Mouse (Mus musculus) liver, adult 2 months (tissue): ENCODE data around the gene Enoph1. TPM values are rescaled to one million over a fixed set of nuclear protein-coding genes. Genes with fewer than 3 reads are reported as not detected.

Source experiments
- DNase-seq: peaks from one replicate; pipeline ENCODE4 v3.0.0-alpha.2; 2011; ENCODE audit warnings: low read depth, low spot score; ENCODE audit errors: extremely low read depth
- H3K27ac ChIP-seq: fragments of 200-500 bp; replicated peaks from 2 replicates; pipeline ENCODE4 v1.5.1; 2012; ENCODE audit warnings: low read depth, mild to moderate bottlenecking, control low read depth, inconsistent platforms, low read length; ENCODE audit not compliant: insufficient read depth
- H3K27me3 ChIP-seq: fragments of 200-500 bp; 2 replicates; pipeline ENCODE4 v1.6.1; 2012; ENCODE audit warnings: mild to moderate bottlenecking, moderate library complexity, low read length, inconsistent platforms; ENCODE audit not compliant: control insufficient read depth, insufficient read depth
- H3K36me3 ChIP-seq: fragments of 200-500 bp; 2 replicates; pipeline ENCODE4 v1.6.1; 2012; ENCODE audit warnings: low read length, inconsistent platforms; ENCODE audit not compliant: control insufficient read depth, insufficient read depth
- H3K4me1 ChIP-seq: fragments of 200-500 bp; 2 replicates; pipeline ENCODE4 v1.6.1; 2011; ENCODE audit warnings: low read length; ENCODE audit not compliant: control insufficient read depth, insufficient read depth
- H3K4me3 ChIP-seq: fragments of 200-500 bp; 2 replicates; pipeline ENCODE4 v1.5.1; 2011; ENCODE audit warnings: low read depth, mild to moderate bottlenecking, control low read depth, low read length, moderate library complexity; ENCODE audit not compliant: insufficient read depth
- H3K79me2 ChIP-seq: fragments of 200-500 bp; 2 replicates; pipeline ENCODE4 v1.6.1; 2012; ENCODE audit warnings: inconsistent platforms, mild to moderate bottlenecking, low read length, moderate library complexity; ENCODE audit not compliant: control insufficient read depth, insufficient read depth
- H3K9ac ChIP-seq: fragments of 200-500 bp; 2 replicates; pipeline ENCODE4 v1.6.1; 2012; ENCODE audit warnings: low read depth, mild to moderate bottlenecking, control low read depth, inconsistent platforms, low read length
- CTCF ChIP-seq: fragments of 200-500 bp; IDR thresholded peaks from 2 replicates; pipeline ENCODE4 v1.5.1; 2011; ENCODE audit warnings: low read depth, low read length, control low read depth
- POLR2A ChIP-seq: fragments of 200-500 bp; IDR thresholded peaks from 2 replicates; pipeline ENCODE4 v1.6.1; 2011; ENCODE audit warnings: low read length, control low read depth; ENCODE audit not compliant: insufficient read depth; ENCODE audit errors: extremely low read depth
- WGBS: fragments of 180-500 bp; shearing (Covaris S2); methylation state at CpG from one replicate; pipeline ENCODE4 v1.1.7; 2018; 5-methylcytosine and 5-hydroxymethylcytosine counted together
- polyA plus RNA-seq: library from polyadenylated mRNA; depleted of rRNA; stranded (reverse); fragments of >200 nt; gene quantifications from 2 replicates; pipeline ENCODE4 v1.2.3, GENCODE M21; 2012; rRNA removed
- total RNA-seq: library from RNA; depleted of rRNA; stranded (reverse); fragments of >200 nt; gene quantifications from 2 replicates; pipeline ENCODE4 v1.2.3, GENCODE M21; 2014; rRNA removed

Gene Enoph1
- total RNA-seq (5.9 and 6.2 TPM in 2 replicates), polyA plus RNA-seq (6.2 and 7.3 TPM in 2 replicates)

GRCm38 (mm10) chr5:100039602-100040142, at the start of gene Enoph1, which contains the start of gene Hnrnpdl:
TSS of gene Enoph1 (plus strand) at chr5:100039985.
TSS of gene Hnrnpdl (minus strand) at chr5:100039664.
- Histone ChIP-seq H3K79me2 (peaks cover 19% of the 10 kb centered on the region; the same call in 1 of the 2 replicates), H3K27ac (peak within 1 kb of the TSS; percentile 94), H3K27me3 (no peaks in the 10 kb centered on the region), H3K4me3 (peak within 1 kb of the TSS; percentile 92), H3K4me1 (peaks cover 5% of the 10 kb centered on the region; the same call in 1 of the 2 replicates), H3K36me3 (peaks cover 15% of the 10 kb centered on the region), H3K9ac (peak within 1 kb of the TSS; percentile 94)
- DNase-seq: peak; percentile 74
- under 1% methylated on average over 57 of the region's 57 CpGs for WGBS
- no peak for TF ChIP-seq CTCF
- TF ChIP-seq POLR2A: peak; percentile 46; the same call in 1 of the 2 replicates

GRCm38 (mm10) chr5:99994166-99994565, 45.6 kb upstream of the Enoph1 start:
- Histone ChIP-seq H3K36me3 (no peaks in the 10 kb centered on the region), H3K27ac (peak overlapping the region; percentile 59)
- TF ChIP-seq CTCF (no peak), POLR2A (no peak)

GRCm38 (mm10) chr5:99994680-99995079, 45.1 kb upstream of the Enoph1 start:
- H3K36me3 ChIP-seq: no peaks in the 10 kb centered on the region
- TF ChIP-seq POLR2A: no peak
- no peak for TF ChIP-seq CTCF
- peaks cover 5% of the 10 kb centered on the region; the same call in 1 of the 2 replicates for H3K4me1 ChIP-seq
- no peak overlapping the region for H3K9ac ChIP-seq
- DNase-seq: peak; percentile 92
- no peaks in the 10 kb centered on the region for H3K79me2 ChIP-seq
- H3K27ac ChIP-seq: peak overlapping the region; percentile 59
- peak overlapping the region; percentile 34; the same call in 1 of the 2 replicates for H3K4me3 ChIP-seq
- WGBS: 30% methylated on average over 3 of the region's 3 CpGs
- H3K27me3 ChIP-seq: no peaks in the 10 kb centered on the region

More at GRCm38 (mm10) chr5:99994166-99994565, 45.6 kb upstream of the Enoph1 start:
- H3K79me2 ChIP-seq: no peaks in the 10 kb centered on the region
- WGBS: 10% methylated on average over 3 of the region's 3 CpGs
- peak overlapping the region; percentile 34 for H3K4me3 ChIP-seq
- H3K4me1 ChIP-seq: peaks cover 5% of the 10 kb centered on the region; the same call in 1 of the 2 replicates
- peak; percentile 98 for DNase-seq
- H3K9ac ChIP-seq: no peak overlapping the region
- no peaks in the 10 kb centered on the region for H3K27me3 ChIP-seq

GRCm38 (mm10) chr5:100000048-100000447, 39.7 kb upstream of the Enoph1 start:
- H3K36me3 ChIP-seq: no peaks in the 10 kb centered on the region
- no peak for DNase-seq
- H3K79me2 ChIP-seq: no peaks in the 10 kb centered on the region
- 85% methylated on average over 7 of the region's 7 CpGs for whole genome bisulfite sequencing
- no peak overlapping the region for H3K9ac ChIP-seq
- H3K27me3 ChIP-seq: no peaks in the 10 kb centered on the region
- TF ChIP-seq CTCF (no peak), POLR2A (no peak)
- peaks cover 2% of the 10 kb centered on the region; the same call in 1 of the 2 replicates for H3K4me1 ChIP-seq
- no peak overlapping the region for H3K4me3 ChIP-seq
- no peak overlapping the region for H3K27ac ChIP-seq

- WGBS: 84% methylated on average over 8 of the region's 8 CpGs
- no peak overlapping the region for H3K9ac ChIP-seq
- no peak overlapping the region for H3K4me3 ChIP-seq
- H3K27me3 ChIP-seq: no peaks in the 10 kb centered on the region
- H3K79me2 ChIP-seq: no peaks in the 10 kb centered on the region
- TF ChIP-seq CTCF: no peak
- no peak for TF ChIP-seq POLR2A
- H3K27ac ChIP-seq: no peak overlapping the region
- H3K4me1 ChIP-seq: no peaks in the 10 kb centered on the region
- DNase-seq: no peak
- no peaks in the 10 kb centered on the region for H3K36me3 ChIP-seq
These were observed 39.3 kb upstream of the Enoph1 start for GRCm38 (mm10) chr5:100000500-100000899.

GRCm38 (mm10) chr5:100003895-100004294, 35.9 kb upstream of the Enoph1 start:
- H3K4me3 ChIP-seq: no peak overlapping the region
- no peaks in the 10 kb centered on the region for H3K36me3 ChIP-seq
- no peaks in the 10 kb centered on the region for H3K79me2 ChIP-seq
- 92% methylated on average over 4 of the region's 4 CpGs for WGBS
- no peak overlapping the region for H3K27ac ChIP-seq
- H3K27me3 ChIP-seq: no peaks in the 10 kb centered on the region
- no peaks in the 10 kb centered on the region for H3K4me1 ChIP-seq
- H3K9ac ChIP-seq: no peak overlapping the region
- no peak for TF ChIP-seq CTCF
- TF ChIP-seq POLR2A: no peak
- DNase-seq: no peak
